36 mouse cellular contexts compared by ENCODE assay signal in genomic region chr7:143532410-143532809, GRCm38 (mm10). TPM values are rescaled to one million over a fixed set of nuclear protein-coding genes. Genes with fewer than 3 reads are reported as not detected.
A peak's percentile ranks its signal among the peaks of the same experiment; 100 is the strongest.
DNase-seq lines count a peak whose midpoint lies in the region; ATAC-seq and TF ChIP-seq lines count a peak whose summit lies in the region.
"Had no signal": no experiment of that assay in that cellular context is flagged by ENCODE, and none has a peak within 500 bp of the region (broad histone marks: within the 10 kb centered on the region; RNA-seq: fewer than 3 reads in every experiment).

No protein-coding gene starts in this region.

- no peak overlapping the region for H3K27ac ChIP-seq in cerebellum, adult 2 months (ENCODE audit: insufficient read depth, low read length)
- 0 out of 2 replicates have a peak overlapping the region, but pooled peaks have one; percentile 24 for H3K27ac ChIP-seq in gastrocnemius, adult 2 months
- H3K27ac ChIP-seq in liver, embryonic 13.5 days: peak overlapping the region; percentile 11
- H3K27ac ChIP-seq: heart, embryonic 13.5 days; hindbrain, embryonic 10.5 days; hindbrain, embryonic 15.5 days; layer of hippocampus, adult 2 months; limb, embryonic 13.5 days; liver, embryonic 14.5 days; stomach, postnatal 0 days had no signal

- WGBS in cerebellum, adult 2 months: 14% methylated on average over 1 of the region's 1 CpGs
- WGBS in liver, embryonic 13.5 days (ENCODE audit: insufficient replicate concordance): 78% methylated on average over 1 of the region's 1 CpGs

- no peaks in the 10 kb centered on the region for H3K9me3 ChIP-seq in liver, embryonic 13.5 days (replicated peaks)
- H3K9me3 ChIP-seq: heart, embryonic 13.5 days; hindbrain, embryonic 10.5 days; hindbrain, embryonic 15.5 days; limb, embryonic 13.5 days had no signal

- peak; percentile 30 to 31 for DNase-seq in cerebellum, adult 2 months
- DNase-seq in cerebellum, adult 11 months: no peak
- peak; percentile 73 for DNase-seq in gastrocnemius, adult 2 months
- no peak for DNase-seq in gastrocnemius, postnatal 14 days
- DNase-seq in liver, embryonic 13.5 days: no peak
- no peak for DNase-seq in liver
- peak; percentile 80 for DNase-seq in skeletal muscle tissue, adult 2 months (ENCODE audit: low read depth, low spot score)
- DNase-seq in urinary bladder, postnatal 4 days (ENCODE audit: low spot score in 2 of 2): no peak
- DNase-seq: adrenal gland, adult 2 months; cerebellum, adult 9-11 months; kidney, adult 11 months; kidney, postnatal 25 days; lung, embryonic 14.5 days; lung, postnatal 14 days; midbrain, embryonic 14.5 days; right cerebral cortex, adult 18-20 months; thymus, adult 18-20 months; thymus, postnatal 25 days had no signal

- intact Hi-C loops in gastrocnemius, adult 2 months (cut with DNase I): no loop called here
- intact Hi-C loops in gastrocnemius, postnatal 14 days (cut with DNase I; ENCODE audit: low total_unique reads): no loop called here

- no peak for TF ChIP-seq CTCF in cerebellum, adult 2 months (IDR thresholded peaks at IDR 0.05; ENCODE audit: borderline replicate concordance, insufficient read depth, low read depth, low read length)
- no peak for TF ChIP-seq CTCF in gastrocnemius, adult 2 months (IDR thresholded peaks at IDR 0.05)

- H3K4me2 ChIP-seq in liver, embryonic 13.5 days: no peak overlapping the region
- H3K4me2 ChIP-seq: heart, embryonic 13.5 days; hindbrain, embryonic 15.5 days; limb, embryonic 13.5 days; lung, embryonic 14.5 days had no signal

- H3K4me1 ChIP-seq in cerebellum, adult 2 months (ENCODE audit: control insufficient read depth, insufficient read depth, low read length): no peaks in the 10 kb centered on the region
- H3K4me1 ChIP-seq in liver, embryonic 13.5 days (replicated peaks): peaks cover 46% of the 10 kb centered on the region
- H3K4me1 ChIP-seq: hindbrain, embryonic 10.5 days; hindbrain, embryonic 15.5 days; limb, embryonic 13.5 days had no signal

- no peak for TF ChIP-seq POLR2A in cerebellum, adult 2 months (IDR thresholded peaks at IDR 0.05; ENCODE audit: borderline replicate concordance, insufficient read depth, low read length)

- H3K27me3 ChIP-seq in cerebellum, adult 2 months (ENCODE audit: control insufficient read depth, insufficient read depth, low read length): no peaks in the 10 kb centered on the region
- H3K27me3 ChIP-seq in liver, embryonic 13.5 days: no peaks in the 10 kb centered on the region
- H3K27me3 ChIP-seq: heart, embryonic 13.5 days; hindbrain, embryonic 15.5 days; limb, embryonic 13.5 days had no signal

- no peak overlapping the region for H3K4me3 ChIP-seq in cerebellum, adult 2 months (replicated peaks; ENCODE audit: insufficient read depth, low read depth, low read length)
- no peak overlapping the region for H3K4me3 ChIP-seq in gastrocnemius, adult 2 months
- H3K4me3 ChIP-seq in liver, embryonic 13.5 days (replicated peaks): no peak overlapping the region
- H3K4me3 ChIP-seq: heart, embryonic 13.5 days; hindbrain, embryonic 10.5 days; hindbrain, embryonic 15.5 days; layer of hippocampus, adult 2 months; limb, embryonic 13.5 days had no signal

- H3K9ac ChIP-seq in liver, embryonic 13.5 days: no peak overlapping the region
- H3K9ac ChIP-seq: heart, embryonic 13.5 days; hindbrain, embryonic 15.5 days; limb, embryonic 13.5 days; liver, embryonic 14.5 days; lung, embryonic 14.5 days had no signal

- peaks cover 99% of the 10 kb centered on the region for H3K36me3 ChIP-seq in liver, embryonic 13.5 days

- no peak for ATAC-seq in liver, embryonic 13.5 days (ENCODE audit: low read depth)
- ATAC-seq: CD4-positive, CD25-positive, alpha-beta regulatory T cell, adult 4 months; forebrain, embryonic 14.5 days; inflammation-experienced regulatory T-cells, adult 6 months had no signal

RNA-seq across cellular contexts. Expression of gene Nap1l4, which starts 16.5 kb away (rescaled TPM):
- 164 and 185 TPM in 2 replicates for polyA plus RNA-seq in cerebellum, adult 2 months (2012; rRNA removed)
- 100 to 1,000 TPM; 188 to 209 TPM for total RNA-seq in gastrocnemius, adult 2 months (2021)
- total RNA-seq in gastrocnemius, postnatal 14 days (2021): 100 to 1,000 TPM; 158 to 159 TPM
- 96.7 and 108 TPM in 2 replicates for polyA plus RNA-seq in liver, embryonic 13.5 days (2015; fragmentation: Nextera tagmentation; extraction: Ambion mirVana)

RNA-seq across cellular contexts. Expression of gene Phlda2, which starts 29.5 kb away (rescaled TPM):
- polyA plus RNA-seq in cerebellum, adult 2 months (2012; rRNA removed): not detected in 2 replicates
- not detected for total RNA-seq in gastrocnemius, adult 2 months (2021)
- total RNA-seq in gastrocnemius, postnatal 14 days (2021): not detected
- 23.6 and 25.4 TPM in 2 replicates for polyA plus RNA-seq in liver, embryonic 13.5 days (2015; fragmentation: Nextera tagmentation; extraction: Ambion mirVana)
- total RNA-seq: gastrocnemius, postnatal 36 days; heart, adult 8-10 months; heart, postnatal 10 days; layer of hippocampus, adult 2 months; layer of hippocampus, postnatal 25 days; left cerebral cortex, adult 8-10 months; left cerebral cortex, postnatal 36 days; monocyte, adult 5-6 weeks; neutrophil, adult 5-6 weeks had no signal
- polyA plus RNA-seq: inflammation-experienced regulatory T-cells, adult 6 months had no signal

RNA-seq across cellular contexts. Expression of gene Slc22a18, which starts 58.9 kb away (rescaled TPM):
- 0.87 and 0.90 TPM in 2 replicates for polyA plus RNA-seq in cerebellum, adult 2 months (2012; rRNA removed)
- total RNA-seq in gastrocnemius, adult 2 months (2021): under 1 TPM; 0.17 to 0.20 TPM
- total RNA-seq in gastrocnemius, postnatal 14 days (2021): under 1 TPM; 0.31 to 0.35 TPM
- 6.2 and 6.7 TPM in 2 replicates for polyA plus RNA-seq in liver, embryonic 13.5 days (2015; fragmentation: Nextera tagmentation; extraction: Ambion mirVana)
- total RNA-seq: monocyte, adult 5-6 weeks; neutrophil, adult 5-6 weeks had no signal
- polyA plus RNA-seq: CD4-positive, CD25-positive, alpha-beta regulatory T cell, adult 4 months had no signal

Comparison
In these comparisons a context has a peak if more than half of its experiments do, and no peak if none do; other contexts are left out.
1. DNase-seq: peak in cerebellum, adult 2 months (2 of 2), gastrocnemius, adult 2 months (single experiment) and skeletal muscle tissue, adult 2 months (single experiment); none in cerebellum, adult 11 months (single experiment), gastrocnemius, postnatal 14 days (single experiment), liver, embryonic 13.5 days (single experiment), liver (single experiment) and urinary bladder, postnatal 4 days (0 of 2).